Mouse (Mus musculus): Measurements from ENCODE around the gene Ces4a.
"Not testable (repeated sequence)": the region's sequence is repeated elsewhere in the genome, so short reads cannot be mapped to it uniquely, and the experiment has no call there.

Ces4a gene

DNA sequence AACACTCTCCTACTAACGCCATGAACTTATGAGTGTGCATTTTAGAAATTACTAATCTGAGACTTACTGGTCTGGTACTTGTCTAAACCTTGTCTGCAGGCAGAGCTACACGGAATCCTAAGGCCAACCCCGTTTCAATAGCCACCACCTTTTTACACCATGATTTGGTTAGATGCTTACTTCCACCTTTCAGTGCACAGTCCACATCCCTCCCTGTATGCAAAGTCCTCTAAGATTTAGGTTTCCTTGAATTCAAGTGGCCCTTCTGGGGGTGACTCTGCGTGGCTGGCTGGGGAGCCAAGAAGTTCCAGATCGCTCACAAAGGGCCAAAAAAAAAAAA, 38.4 kb downstream of the Ces4a start:
- DNase-seq = no peak

DNA sequence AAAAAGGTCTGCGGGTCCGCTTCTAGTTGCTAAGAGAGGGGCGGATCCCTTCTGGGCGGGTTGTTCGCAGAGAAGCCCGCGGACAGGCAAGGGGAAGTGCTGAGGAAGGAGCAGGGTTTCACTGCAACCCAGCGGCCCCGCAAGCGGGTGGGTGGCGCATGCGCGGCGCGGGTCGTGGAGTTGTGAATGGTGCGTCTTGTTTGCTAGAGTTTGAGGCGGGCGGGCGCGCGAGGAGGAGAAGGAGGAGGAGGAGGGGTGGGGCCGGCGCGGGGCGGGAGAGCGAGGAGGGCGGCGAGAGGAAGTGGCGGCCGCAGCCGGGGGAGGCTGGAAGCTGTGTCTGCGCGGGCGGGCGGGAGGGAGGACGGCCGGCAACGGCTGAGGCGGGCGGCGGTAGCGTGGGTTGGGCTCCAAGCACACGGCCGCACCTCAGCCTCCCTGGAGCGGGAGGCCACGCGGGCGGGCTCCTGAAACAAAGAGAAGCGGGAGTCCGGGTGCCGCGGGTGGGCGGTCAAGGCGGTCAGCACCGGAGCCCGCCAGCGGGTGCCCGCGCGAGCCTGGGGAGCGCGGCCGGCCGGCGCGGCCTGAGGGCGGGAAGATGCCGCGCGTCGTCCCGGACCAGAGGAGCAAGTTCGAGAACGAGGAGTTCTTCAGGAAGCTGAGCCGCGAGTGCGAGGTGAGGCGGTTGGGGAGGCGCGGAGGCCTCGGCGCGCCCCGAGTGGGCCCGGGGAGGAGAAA, 38.9 kb downstream of the Ces4a start, which contains the start of gene Cbfb:
TSS of gene Cbfb (plus strand) at position 294 of the 735 bp plus-strand sequence.
- peak; percentile 88 to 90 for DNase-seq

DNA sequence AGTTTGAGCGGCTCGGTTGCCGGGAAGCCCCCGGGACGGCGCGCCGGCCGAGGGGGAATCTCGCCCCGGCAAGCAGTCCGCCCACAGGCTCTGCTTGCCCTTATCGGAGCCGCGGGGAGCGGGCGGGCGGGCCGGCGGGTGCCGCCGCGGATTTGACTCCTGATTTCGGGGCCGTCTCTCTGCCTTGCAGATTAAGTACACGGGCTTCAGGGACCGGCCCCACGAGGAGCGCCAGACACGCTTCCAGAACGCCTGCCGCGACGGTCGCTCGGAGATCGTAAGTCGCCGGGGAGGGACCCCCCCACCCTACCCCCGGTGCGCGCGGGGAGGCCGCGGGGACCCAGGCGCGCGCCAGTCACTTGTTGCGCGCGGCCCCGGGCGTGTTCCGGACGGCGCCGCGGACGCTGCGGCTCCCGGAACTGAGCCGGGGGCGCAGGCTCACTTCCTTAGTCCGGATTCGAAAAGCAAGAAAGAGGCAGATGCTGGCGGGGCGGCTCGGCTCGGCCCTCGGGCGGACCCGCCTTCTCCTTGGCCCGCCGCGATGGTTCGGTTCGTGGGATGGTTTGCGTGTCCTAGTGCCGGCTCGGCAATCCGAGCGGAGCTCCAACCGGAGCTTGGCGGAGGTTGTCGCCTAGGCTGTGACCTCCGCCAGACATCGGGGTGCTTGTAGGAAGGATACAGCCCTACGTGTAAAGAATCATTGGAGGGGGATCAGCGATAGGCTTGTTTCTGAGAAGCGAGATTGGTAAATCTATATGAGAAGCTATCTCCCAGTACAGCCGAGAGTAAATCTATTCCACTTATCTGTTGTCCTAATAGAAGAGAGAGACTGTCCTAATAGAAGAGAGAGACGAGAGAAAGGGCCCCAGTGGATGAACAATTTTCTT, 39.8 kb downstream of the Ces4a start:
- DNase-seq = peak; percentile 41 to 59

DNA sequence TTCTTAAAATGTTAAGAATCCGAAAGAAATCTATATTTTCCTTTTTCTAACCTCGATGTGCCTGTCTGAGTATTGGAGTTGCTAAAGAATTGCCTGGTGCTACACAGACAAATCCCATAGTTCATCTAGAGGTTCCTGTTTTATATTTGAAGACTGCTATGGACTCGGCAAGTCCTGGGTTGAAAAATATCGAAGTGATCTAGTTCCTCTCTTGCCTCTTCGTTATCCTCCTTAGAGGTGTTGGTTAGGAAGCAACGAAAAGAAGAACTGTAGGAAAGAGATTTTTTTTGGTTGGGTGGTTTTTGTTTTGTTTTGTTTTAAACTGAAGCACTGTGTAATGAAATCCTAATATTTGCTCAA, 40.4 kb downstream of the Ces4a start:
- DNase-seq = no peak

DNA sequence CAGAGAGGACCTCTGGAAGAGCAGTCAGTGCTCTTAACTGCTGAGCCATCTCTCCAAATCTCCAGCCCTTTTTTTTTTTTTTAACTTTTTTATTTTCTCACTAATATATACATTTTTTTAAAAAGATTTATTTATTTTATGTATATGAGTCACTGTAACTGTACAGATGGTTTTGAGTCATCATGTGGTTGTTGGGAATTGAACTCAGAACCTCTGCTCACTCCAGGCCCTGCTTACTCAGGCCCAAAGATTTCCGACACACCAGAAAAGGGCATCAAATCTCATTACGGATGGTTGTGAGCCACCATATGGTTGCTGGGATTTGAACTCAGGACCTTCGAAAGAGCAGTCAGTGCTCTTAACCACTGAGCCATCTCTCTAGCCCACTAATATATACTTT, 43.7 kb downstream of the Ces4a start:
- not testable (repeated sequence) for DNase-seq

DNA sequence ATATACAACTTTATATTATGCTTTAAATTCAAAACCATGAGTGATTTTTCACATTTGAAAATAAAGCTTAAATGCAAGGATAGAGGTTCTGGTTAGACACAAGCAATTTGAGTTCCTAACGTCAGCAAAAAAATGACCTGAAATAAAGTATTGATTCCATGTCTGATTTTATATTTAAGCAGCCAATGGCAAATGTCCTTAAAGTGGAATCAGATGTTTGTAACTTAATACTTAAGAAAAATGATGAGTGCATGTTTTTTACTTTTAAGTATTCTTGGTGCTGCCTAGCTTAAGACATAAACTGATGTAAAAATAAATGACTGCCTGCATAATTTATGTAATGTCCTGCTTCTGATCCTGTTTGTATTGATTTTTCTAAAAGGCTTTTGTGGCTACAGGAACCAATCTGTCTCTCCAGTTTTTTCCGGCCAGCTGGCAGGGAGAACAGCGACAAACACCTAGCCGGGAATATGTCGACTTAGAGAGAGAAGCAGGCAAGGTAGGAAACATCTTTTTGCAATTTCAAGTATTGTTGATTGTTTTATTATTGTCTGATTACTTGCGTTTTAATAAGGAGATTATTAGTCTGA, 46.7 kb downstream of the Ces4a start:
- no peak for DNase-seq

DNA sequence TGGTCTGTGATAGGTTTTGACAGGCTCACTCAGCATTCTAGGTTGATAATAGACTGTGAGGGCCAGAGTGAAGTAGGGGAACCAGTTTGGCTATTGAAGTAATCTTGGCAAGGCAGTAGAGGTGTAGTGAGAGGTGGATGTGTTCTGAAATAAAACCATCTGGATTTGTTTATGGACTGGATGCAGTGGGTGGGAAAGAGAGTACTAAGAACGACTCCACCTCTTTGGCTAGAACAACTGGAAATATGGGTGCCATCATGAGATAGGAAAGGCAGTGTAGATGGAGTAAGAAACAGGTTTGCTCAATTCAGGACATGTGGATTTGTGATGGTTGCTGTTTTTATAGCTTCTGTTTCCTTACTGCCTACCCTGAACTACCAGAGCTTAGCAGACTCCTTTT, 50.6 kb downstream of the Ces4a start:
- no peak for DNase-seq

DNA sequence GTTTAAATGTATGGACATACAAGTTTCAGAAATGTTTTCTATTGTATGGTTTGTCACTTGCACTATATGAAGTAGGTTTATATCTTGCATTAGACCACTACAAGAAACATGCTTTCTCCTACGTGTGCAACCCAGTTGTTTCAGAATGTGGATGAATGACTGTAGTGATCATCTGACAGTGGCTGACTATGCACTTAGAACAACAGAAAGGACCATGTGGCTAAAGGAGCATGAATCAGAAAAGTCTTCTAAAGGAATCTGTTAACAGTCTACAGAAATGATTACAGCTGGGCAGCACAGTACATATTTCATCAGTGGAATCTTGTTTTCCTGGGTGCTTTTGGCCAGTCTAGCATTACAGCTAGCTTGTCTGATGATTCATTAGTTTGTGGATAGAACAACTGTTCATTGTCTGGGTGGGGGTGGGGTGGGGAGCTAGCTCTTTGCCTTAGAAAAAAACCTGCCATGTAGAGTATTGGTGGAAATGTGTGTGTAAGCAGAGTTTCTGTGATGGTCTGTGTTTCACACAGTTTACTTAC, 54.9 kb downstream of the Ces4a start:
- DNase-seq = no peak

DNA sequence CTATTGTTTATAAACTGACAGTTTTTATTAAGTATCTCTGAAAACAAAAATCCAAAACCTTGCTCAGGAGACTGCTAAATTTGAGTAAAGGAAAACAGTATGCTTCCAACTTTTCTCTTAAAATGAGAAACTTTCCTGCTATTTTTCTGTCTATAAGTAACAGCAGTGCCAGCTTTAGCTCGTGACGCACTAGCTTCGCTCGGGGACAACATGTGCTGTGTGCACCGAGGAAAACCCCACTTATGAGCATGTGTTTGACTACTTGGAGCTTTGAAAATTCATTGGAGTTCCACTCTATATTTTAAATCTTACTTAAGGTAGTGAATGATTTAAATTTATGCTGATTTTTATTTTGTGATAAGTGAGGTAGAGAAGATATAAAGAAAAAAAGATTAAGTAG, 60.6 kb downstream of the Ces4a start:
- no peak for DNase-seq
